Mouse (Mus musculus) right cerebral cortex, adult 2 months (tissue): Measurements from ENCODE around the gene Dmgdh.

Experiments
- DNase-seq, 2 experiments: peaks; one replicate each; pipeline ENCODE4 v3.0.0; 2021 to 2022; ENCODE audit warnings: low spot score in 2 of 2

Dmgdh gene

DNA sequence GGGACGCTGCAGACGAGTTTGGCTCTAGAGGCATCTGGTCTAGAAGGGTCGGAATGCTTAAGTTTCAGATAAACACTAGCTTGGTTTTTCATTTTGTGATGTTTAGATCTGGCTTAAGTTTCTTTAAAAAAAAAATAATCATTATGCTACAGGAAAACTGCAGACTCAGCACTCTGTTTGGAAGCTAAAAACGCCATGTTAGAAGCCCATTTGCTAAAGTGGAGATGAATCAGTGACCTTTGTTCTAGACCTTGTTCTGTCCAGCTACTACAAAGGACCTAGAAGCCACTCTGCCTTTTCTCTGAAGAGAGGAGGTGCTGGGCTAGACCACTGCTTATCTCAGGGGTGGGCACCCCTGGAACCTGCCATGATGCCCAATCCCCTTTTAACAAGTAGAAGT is 36.1 kb downstream of the Dmgdh start:
- DNase-seq: no peak

GRCm38 (mm10) chr13:93711226-93711625 is 37.0 kb downstream of the Dmgdh start:
- DNase-seq: no peak

DNA sequence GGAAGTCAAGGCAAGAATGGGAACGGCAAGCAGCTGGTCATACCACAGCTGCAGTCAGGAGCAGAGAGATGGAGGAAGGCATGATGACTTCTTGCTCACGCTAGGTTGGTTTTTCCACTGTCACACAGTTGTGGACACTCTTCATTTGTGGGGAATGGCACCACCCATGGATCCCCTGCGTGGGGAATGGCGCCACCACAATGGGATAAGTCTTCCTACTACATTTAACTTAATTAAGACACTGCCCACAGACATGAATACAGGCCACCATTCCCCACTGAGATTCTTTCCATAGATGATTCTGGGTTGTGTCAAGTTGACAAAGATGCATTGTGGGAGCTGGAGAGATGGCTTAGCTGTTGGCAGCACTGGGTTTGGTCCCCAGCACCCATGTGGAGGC is 38.1 kb downstream of the Dmgdh start:
- no peak for DNase-seq

- no peak for DNase-seq
These were observed 39.6 kb downstream of the Dmgdh start for GRCm38 (mm10) chr13:93713826-93714225.

- no peak for DNase-seq
These were observed 42.9 kb downstream of the Dmgdh start for GRCm38 (mm10) chr13:93717113-93717512.

- DNase-seq: peak; percentile 53 to 84
These were observed 44.7 kb downstream of the Dmgdh start for GRCm38 (mm10) chr13:93718948-93719347.

DNA sequence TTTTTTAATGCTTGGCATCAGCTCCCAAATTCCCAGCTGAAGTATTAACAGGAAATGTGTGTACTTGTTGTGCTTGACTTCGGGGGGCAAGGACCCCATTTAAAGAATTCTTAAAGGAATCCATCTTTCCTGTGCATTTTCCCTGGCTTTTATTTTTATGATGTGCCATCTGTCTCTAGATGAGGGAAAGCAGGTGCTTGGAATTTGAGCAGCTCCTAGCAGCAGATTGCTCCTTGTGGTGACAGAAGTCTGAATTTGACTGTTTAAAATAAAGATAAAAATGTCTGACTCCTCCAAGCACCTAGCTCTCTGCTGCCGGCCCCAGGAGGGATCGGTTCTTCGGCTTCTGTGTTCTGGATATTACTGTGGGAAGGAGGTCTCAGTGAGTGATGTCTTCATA is 47.7 kb downstream of the Dmgdh start:
- peak; percentile 32 to 35 for DNase-seq

DNA sequence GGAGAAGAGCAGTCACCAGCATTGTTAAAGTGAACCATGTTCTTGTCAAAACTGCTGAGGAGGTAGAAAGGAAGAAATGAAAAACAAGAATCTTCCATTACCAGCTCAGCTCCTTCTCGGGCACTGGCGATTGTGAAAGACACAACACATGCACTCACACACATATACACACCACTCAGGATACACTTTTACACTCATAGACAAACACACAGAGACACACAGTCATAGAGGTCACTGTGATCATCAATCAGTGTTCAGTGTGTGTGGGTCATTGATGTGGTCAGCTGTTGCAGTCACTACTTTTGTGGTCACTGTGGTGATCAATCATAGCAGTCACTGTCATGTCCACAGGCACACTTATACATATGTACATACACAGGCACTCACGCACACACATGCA is 49.2 kb downstream of the Dmgdh start:
- DNase-seq: no peak

DNA sequence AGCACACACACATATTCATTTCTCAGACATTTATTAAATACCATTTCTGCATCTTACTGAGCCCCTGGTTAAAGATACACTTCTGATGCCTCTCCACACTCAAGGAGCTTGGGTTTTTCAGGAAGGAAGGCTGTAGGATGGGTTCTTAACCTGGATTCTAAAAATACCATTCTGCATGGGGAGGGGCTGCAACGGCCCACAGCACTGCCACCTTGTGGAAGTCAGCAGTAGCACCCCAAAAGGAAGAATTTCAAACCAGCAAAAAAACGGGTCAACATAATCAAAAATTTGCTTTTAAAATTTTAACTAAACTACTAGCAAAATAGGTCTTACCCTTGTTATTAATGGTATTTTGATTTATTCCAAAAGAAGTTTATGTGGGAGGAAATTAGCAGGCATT is 50.0 kb downstream of the Dmgdh start:
- DNase-seq: peak in 1 of 2 experiments; percentile 21

DNA sequence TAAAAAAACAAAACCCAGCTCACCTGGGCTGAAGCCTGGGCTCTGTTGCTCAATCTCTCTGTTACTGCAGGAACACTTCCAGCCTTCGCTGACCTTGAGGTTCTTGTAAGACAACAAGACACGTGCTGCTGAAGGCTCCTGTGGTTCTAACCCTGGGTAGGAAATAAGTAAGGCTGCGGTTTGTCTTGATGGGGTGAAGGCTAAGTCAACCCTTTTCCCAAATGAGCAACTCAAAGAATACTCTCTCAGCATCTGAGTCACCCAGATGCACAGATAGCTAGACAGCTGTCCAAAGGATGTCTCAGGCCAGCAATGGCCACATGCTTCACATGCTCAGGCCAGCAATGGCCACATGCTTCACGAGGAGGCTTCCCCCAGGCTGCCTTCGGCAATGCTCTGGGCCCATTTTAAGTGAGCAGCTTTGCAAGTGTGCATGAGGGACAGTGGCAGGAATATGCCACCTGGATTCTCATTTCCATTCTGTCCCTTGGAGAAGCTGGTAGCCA is 61.0 kb downstream of the Dmgdh start:
- no peak for DNase-seq

- no peak for DNase-seq
These were observed 69.9 kb downstream of the Dmgdh start for GRCm38 (mm10) chr13:93744118-93744517.

GRCm38 (mm10) chr13:93752597-93753400 is 78.6 kb downstream of the Dmgdh start:
- DNase-seq: no peak

DNA sequence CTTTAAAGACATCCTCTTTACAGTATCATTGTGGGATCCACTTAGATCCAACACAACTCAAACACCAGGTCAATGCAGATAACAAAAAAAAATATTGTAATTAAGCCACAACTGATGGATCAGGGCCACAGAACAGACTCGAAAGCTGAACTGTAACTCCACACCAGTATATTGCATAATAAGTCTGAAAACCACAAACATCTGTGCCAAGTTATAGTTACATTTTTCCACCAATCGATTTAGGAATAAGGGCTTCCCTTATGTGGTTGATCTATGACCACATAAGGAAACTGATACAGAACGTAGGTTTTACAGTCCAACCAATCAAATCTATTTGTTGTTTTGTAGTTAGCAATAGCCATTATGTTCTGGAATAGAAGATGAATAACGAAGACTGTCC is 80.9 kb downstream of the Dmgdh start:
- no peak for DNase-seq

GRCm38 (mm10) chr13:93756674-93757073 is 82.4 kb downstream of the Dmgdh start:
- DNase-seq: no peak

DNA sequence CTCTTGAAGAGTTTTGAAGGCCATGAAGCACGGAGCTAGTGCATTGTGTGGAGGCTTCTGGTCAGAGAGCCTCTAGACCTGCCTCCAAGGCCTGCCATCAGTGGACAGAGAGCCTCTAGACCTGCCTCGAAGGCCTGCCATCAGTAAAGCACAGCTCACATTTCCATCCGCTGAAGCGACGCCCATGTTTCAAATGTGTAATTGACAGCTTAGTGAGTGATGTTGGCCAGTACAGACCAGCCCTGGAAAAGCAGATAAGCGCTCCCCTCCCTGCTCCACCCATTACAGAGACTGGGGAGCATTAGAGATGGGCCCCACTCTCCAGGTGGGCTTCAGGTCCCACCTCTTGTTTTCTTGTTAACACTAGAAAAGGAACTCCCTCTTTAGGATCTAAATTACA is 83.3 kb downstream of the Dmgdh start:
- DNase-seq: no peak

DNA sequence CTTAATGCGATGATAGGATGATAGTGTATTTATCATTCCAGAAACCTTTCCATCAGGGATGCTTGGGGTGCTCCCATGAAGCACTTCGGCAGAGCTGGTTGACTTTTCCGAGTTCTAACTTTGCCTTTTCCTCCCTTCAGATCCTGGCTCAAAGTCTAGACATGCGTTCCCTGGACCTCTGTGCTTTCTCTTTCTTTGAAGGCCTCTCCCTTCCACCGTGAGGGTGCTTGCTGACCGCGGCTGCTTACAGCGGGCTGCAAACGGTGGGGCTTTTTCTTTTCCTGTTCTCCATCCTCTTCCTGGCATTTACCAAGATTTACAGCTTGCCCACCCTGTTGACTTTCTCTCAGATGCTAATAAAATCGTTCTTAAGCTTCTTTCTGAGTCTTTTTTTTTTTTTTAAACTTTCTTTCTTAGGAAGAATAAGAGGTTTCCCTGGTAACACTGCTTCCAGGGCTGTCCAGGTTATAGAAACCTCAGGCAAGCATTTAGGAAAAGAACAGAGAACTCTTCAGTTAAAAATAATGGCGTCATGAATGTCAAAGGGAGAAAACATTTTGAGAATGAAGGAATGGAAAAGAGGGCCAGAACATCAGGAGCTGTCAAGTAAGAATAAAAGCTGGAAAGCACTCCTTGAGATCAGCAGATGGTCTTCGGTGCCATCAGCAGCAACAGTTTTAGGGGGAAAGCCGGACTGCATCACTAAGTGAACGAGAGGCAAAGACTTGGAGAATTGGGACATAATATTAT is 84.1 kb downstream of the Dmgdh start:
- no peak for DNase-seq

GRCm38 (mm10) chr13:93761831-93762230 is 87.6 kb downstream of the Dmgdh start:
- DNase-seq: no peak

- no peak for DNase-seq
These were observed 88.6 kb downstream of the Dmgdh start for GRCm38 (mm10) chr13:93762879-93763278.

GRCm38 (mm10) chr13:93764321-93764973 is 90.2 kb downstream of the Dmgdh start:
- DNase-seq: no peak

DNA sequence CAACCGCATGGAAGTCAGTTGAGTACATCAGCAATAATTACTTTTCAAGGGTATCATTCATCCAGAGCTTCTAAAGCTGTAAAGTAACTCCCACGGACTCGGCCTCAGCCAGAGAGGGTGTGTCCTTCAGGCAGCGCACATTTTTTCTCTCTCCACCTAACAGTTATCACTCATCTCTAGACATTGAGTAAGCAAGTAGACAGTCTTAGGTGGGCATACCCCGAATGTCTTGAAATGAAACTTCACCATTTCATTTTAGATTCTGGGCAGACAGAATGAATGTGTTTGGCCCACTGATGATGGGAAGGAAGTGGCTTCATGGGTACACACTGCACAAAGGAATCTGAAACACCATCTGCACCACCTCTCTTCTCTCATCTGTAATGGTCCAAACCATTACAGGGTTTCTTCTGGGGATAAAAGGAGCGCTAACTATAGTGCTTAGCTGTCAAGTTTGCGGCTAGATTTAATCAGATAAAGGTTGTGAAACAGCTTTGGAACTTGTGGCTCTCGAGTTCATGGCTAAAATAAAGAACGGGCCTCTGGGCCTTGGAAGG is 96.9 kb downstream of the Dmgdh start:
- DNase-seq: no peak

DNA sequence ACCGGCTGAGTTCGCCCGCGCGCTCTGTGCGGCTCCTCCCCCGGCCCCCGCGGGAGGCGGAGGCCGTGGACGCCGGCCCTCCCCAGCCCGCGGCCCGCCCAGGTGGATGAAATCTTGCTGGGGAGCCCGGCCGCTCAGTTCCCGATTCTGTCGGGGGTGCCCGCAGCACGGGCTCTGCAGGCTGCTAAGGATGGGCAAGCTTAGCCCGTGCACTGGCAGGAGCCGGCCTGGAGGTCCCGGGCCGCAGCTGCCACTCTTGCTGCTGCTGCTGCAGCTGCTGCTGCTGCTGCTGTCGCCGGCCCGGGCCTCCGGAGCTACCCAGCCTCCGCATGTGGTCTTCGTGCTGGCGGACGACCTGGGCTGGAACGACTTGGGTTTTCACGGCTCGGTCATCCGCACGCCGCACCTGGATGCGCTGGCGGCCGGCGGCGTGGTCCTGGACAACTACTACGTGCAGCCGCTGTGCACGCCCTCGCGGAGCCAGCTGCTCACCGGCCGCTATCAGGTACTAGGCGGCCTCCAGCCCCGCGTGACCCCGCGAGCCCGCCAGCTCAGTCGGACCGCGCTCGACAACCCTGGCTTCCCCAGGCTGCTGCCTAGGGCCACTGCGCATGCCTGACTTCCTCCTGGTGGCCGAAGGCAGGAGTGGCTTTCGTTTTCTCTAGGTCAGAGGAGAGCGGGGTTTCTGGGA is 97.5 kb downstream of the Dmgdh start, which contains the start of gene Arsb:
Gene Arsb, plus strand, starts transcription at position 43 of the 691 bp plus-strand sequence.
- peak; percentile 72 to 82 for DNase-seq
